Mouse (Mus musculus) C2C12 (cell line): ENCODE data around the gene Tssk1.

Experiments used
- CEBPB ChIP-seq: IDR thresholded peaks from one replicate; pipeline ENCODE4 v1.6.1; 2011; ENCODE audit warnings: low read depth, mild to moderate bottlenecking, control low read depth, moderate library complexity
- CTCF ChIP-seq: IDR thresholded peaks from one replicate; pipeline ENCODE4 v1.5.1; 2011; ENCODE audit not compliant: control insufficient read depth, insufficient read depth, insufficient read length
- MAX ChIP-seq: IDR thresholded peaks from one replicate; pipeline ENCODE4 v1.6.1; 2011; ENCODE audit warnings: mild to moderate bottlenecking, control low read depth
- USF1 ChIP-seq: IDR thresholded peaks from one replicate; pipeline ENCODE4 v1.6.1; 2011; ENCODE audit warnings: low read depth, mild to moderate bottlenecking, control low read depth, moderate library complexity

GRCm38 (mm10) chr16:17857157-17857556 is 36.9 kb upstream of the Tssk1 start:
- TF ChIP-seq CTCF: no peak
- TF ChIP-seq USF1: no peak
- no peak for TF ChIP-seq CEBPB
- TF ChIP-seq MAX: no peak
